Mouse (Mus musculus) cerebellum, adult 9-10 months (tissue): ENCODE measurements around the gene Tead2.

Source experiments
- DNase-seq: peaks from one replicate; pipeline ENCODE4 v3.0.0; 2022

Tead2 gene

GRCm38 (mm10) chr7:45263006-45263607 is 47.6 kb downstream of the Tead2 start:
- DNase-seq: no peak

- DNase-seq: no peak
These were observed 48.8 kb downstream of the Tead2 start for GRCm38 (mm10) chr7:45264348-45264747.

GRCm38 (mm10) chr7:45265518-45265917 is 50.0 kb downstream of the Tead2 start:
- DNase-seq: no peak

- DNase-seq: no peak
These were observed 57.3 kb downstream of the Tead2 start for GRCm38 (mm10) chr7:45272786-45273412.

- no peak for DNase-seq
These were observed 58.1 kb downstream of the Tead2 start for GRCm38 (mm10) chr7:45273672-45274071.

- peak; percentile 79 for DNase-seq
These were observed 61.7 kb downstream of the Tead2 start, which contains the start of gene Slc6a21 for GRCm38 (mm10) chr7:45277136-45277760. Gene Slc6a21 (plus strand): TSS chr7:45277513.
